Mouse (Mus musculus) kidney, postnatal 4 days (tissue): Measurements from ENCODE around the gene Klhl36.
A peak's percentile ranks its signal among the peaks of the same experiment; 100 is the strongest.

Source experiments
- DNase-seq, 2 experiments: peaks; one replicate each; pipeline ENCODE4 v3.0.0; 2021; ENCODE audit warnings: mixed read lengths in 2 of 2

Klhl36 gene

GRCm38 (mm10) chr8:119861706-119862389, at the start of gene Klhl36:
Gene Klhl36, plus strand, starts transcription at chr8:119862266.
- peak; percentile 99 for DNase-seq

- peak; percentile 70 to 80 for DNase-seq
Observed at GRCm38 (mm10) chr8:119812650-119813431, 49.2 kb upstream of the Klhl36 start.

GRCm38 (mm10) chr8:119816219-119816618, 45.8 kb upstream of the Klhl36 start:
- DNase-seq = no peak

- no peak for DNase-seq
Observed at GRCm38 (mm10) chr8:119817446-119817845, 44.6 kb upstream of the Klhl36 start.

GRCm38 (mm10) chr8:119819316-119819715, 42.8 kb upstream of the Klhl36 start:
- peak in 1 of 2 experiments; percentile 63 for DNase-seq

- no peak for DNase-seq
Observed at GRCm38 (mm10) chr8:119819976-119820375, 42.1 kb upstream of the Klhl36 start.

- no peak for DNase-seq
Observed at GRCm38 (mm10) chr8:119821691-119822090, 40.4 kb upstream of the Klhl36 start.

GRCm38 (mm10) chr8:119823278-119823677, 38.8 kb upstream of the Klhl36 start:
- no peak for DNase-seq

GRCm38 (mm10) chr8:119824100-119824499, 38.0 kb upstream of the Klhl36 start:
- peak in 1 of 2 experiments; percentile 41 for DNase-seq

GRCm38 (mm10) chr8:119824809-119825273, 37.2 kb upstream of the Klhl36 start:
- DNase-seq = peak; percentile 62 to 74

- no peak for DNase-seq
Observed at GRCm38 (mm10) chr8:119825950-119826730, 35.9 kb upstream of the Klhl36 start.

- DNase-seq = no peak
Observed at GRCm38 (mm10) chr8:119826982-119827381, 35.1 kb upstream of the Klhl36 start.

GRCm38 (mm10) chr8:119827721-119828153, 34.3 kb upstream of the Klhl36 start:
- DNase-seq = peak in 1 of 2 experiments; percentile 52

GRCm38 (mm10) chr8:119829015-119829414, 33.1 kb upstream of the Klhl36 start:
- DNase-seq = no peak

- DNase-seq = no peak
Observed at GRCm38 (mm10) chr8:119829420-119829819, 32.6 kb upstream of the Klhl36 start.

- no peak for DNase-seq
Observed at GRCm38 (mm10) chr8:119829870-119830580, 32.0 kb upstream of the Klhl36 start.

GRCm38 (mm10) chr8:119830589-119830988, 31.5 kb upstream of the Klhl36 start:
- no peak for DNase-seq

- DNase-seq = peak; percentile 92 to 94
Observed at GRCm38 (mm10) chr8:119831336-119831995, 30.6 kb upstream of the Klhl36 start.

GRCm38 (mm10) chr8:119832101-119832617, 29.9 kb upstream of the Klhl36 start:
- peak in 1 of 2 experiments; percentile 45 for DNase-seq

GRCm38 (mm10) chr8:119832931-119833330, 29.1 kb upstream of the Klhl36 start:
- DNase-seq = peak in 1 of 2 experiments; percentile 50

- no peak for DNase-seq
Observed at GRCm38 (mm10) chr8:119834676-119835075, 27.4 kb upstream of the Klhl36 start.
